Mouse (Mus musculus) neural tube, embryonic 15.5 days (tissue): ENCODE measurements at regions not wholly inside any gene's neighbourhood (a gene's known extent, or its start where the extent isn't known, plus 50 kb on each side); places are given as distances from the start of the nearest gene placed in this dataset.

Experiments
- ATAC-seq: fragments of 200-750 bp; cut with Nextera tagmentation; 2 replicates; pipeline ENCODE4 v1.8.0; 2017; ENCODE audit warnings: mild to moderate bottlenecking, moderate TSS enrichment, moderate library complexity; ENCODE audit not compliant: low FRiP score
- H3K27ac ChIP-seq: fragments of 300-500 bp; sonication (generic); replicated peaks from 2 replicates; pipeline ENCODE4 v1.5.1; 2015; ENCODE audit warnings: mild to moderate bottlenecking, inconsistent platforms
- H3K27me3 ChIP-seq: fragments of 300-500 bp; sonication (generic); replicated peaks from 2 replicates; pipeline ENCODE4 v1.6.1; 2015; ENCODE audit warnings: inconsistent platforms
- H3K36me3 ChIP-seq: fragments of 300-500 bp; sonication (generic); 2 replicates; pipeline ENCODE4 v1.6.1; 2015; ENCODE audit warnings: inconsistent platforms
- H3K4me1 ChIP-seq: fragments of 300-500 bp; sonication (generic); 2 replicates; pipeline ENCODE4 v1.6.1; 2015; ENCODE audit warnings: inconsistent platforms
- H3K4me2 ChIP-seq: fragments of 300-500 bp; sonication (generic); 2 replicates; pipeline ENCODE4 v1.6.1; 2015; ENCODE audit warnings: inconsistent platforms, mild to moderate bottlenecking, moderate library complexity
- H3K4me3 ChIP-seq: fragments of 300-500 bp; sonication (generic); replicated peaks from 2 replicates; pipeline ENCODE4 v1.5.1; 2015; ENCODE audit warnings: mild to moderate bottlenecking, inconsistent platforms
- H3K9ac ChIP-seq: fragments of 300-500 bp; sonication (generic); replicated peaks from 2 replicates; pipeline ENCODE4 v1.6.1; 2015; ENCODE audit warnings: mild to moderate bottlenecking, inconsistent platforms
- H3K9me3 ChIP-seq: fragments of 300-500 bp; sonication (generic); replicated peaks from 2 replicates; pipeline ENCODE4 v1.6.1; 2016; ENCODE audit warnings: inconsistent platforms
- WGBS: fragments of 180-500 bp; shearing (Covaris S2); methylation state at CpG from one replicate; pipeline ENCODE4 v1.1.7; 2015; ENCODE audit warnings: mixed read lengths; 5-methylcytosine and 5-hydroxymethylcytosine counted together

DNA sequence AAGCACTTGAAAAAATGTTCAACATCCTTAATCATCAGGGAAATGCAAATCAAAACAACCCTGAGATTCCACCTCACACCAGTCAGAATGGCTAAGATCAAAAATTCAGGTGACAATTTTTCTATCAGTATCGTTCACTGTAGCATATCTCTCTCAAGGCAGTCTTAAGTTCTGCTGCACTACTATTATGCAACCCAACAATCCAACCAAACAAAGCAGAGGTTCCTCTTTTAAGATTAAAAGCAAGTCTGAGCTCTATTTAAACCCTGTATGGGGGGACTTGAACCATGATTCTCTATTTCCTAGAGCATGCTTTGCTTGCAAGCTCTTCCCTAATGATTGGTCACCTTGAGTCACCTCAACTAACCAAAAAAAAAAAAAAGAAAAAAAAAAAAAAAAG, 59.6 kb upstream of the Mef2c start:
- no peak overlapping the region for H3K4me2 ChIP-seq
- H3K36me3 ChIP-seq, result no peaks in the 10 kb centered on the region
- no peaks in the 10 kb centered on the region for H3K27me3 ChIP-seq
- no peak overlapping the region for H3K9ac ChIP-seq
- H3K4me3 ChIP-seq, result no peak overlapping the region
- no peaks in the 10 kb centered on the region for H3K4me1 ChIP-seq
- no peak for ATAC-seq
- no peaks in the 10 kb centered on the region for H3K9me3 ChIP-seq
- H3K27ac ChIP-seq, result no peak overlapping the region
- 90% methylated on average over 1 of the region's 1 CpGs for WGBS

DNA sequence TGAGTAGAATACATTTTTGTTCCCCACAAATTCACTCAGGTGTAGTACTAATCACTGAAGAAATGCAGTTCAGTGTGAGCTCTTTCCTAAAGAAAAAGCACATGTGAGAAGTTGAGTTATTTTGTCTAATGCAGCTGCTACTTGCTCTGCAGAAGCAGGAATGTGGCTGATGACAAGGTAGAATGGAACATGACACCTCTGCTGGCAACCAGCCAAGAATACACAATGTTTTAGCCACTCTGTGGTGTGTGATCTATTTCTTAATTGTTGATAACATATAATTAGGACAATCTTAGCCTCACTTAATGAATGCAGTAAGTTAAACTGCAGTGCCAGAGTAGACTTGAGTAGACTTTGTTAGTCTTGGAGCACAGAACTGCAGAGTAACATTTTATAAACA, 53.0 kb upstream of the Mef2c start:
- no peaks in the 10 kb centered on the region for H3K4me1 ChIP-seq
- H3K27me3 ChIP-seq, result no peaks in the 10 kb centered on the region
- no peaks in the 10 kb centered on the region for H3K36me3 ChIP-seq
- no peak for ATAC-seq
- H3K4me3 ChIP-seq, result no peak overlapping the region
- H3K9me3 ChIP-seq, result no peaks in the 10 kb centered on the region
- no peak overlapping the region for H3K27ac ChIP-seq
- no peak overlapping the region for H3K9ac ChIP-seq
- no peak overlapping the region for H3K4me2 ChIP-seq

DNA sequence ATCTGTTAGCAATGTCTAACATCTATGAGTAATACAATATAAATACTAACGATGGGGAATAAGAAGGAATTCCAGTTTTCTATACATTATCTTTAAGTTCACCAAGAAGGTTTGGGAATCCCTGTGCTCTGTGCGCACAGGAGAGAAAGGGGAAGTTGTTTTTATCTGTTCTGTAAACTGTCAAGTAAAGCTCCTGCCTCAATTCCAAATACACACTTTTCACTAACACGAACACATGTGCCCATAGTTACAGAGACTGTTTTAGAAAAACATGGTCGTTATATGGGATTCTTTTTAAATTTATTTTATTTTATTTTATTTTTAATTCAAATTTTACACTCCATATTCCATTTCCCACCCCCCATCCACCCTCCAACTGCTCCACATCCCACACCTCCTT, 50.8 kb upstream of the Mef2c start:
- 89% methylated on average over 4 of the region's 4 CpGs for WGBS
- Histone ChIP-seq H3K9me3 (no peaks in the 10 kb centered on the region), H3K4me1 (no peaks in the 10 kb centered on the region), H3K4me2 (no peak overlapping the region), H3K4me3 (no peak overlapping the region), H3K9ac (no peak overlapping the region), H3K36me3 (no peaks in the 10 kb centered on the region), H3K27me3 (no peaks in the 10 kb centered on the region), H3K27ac (no peak overlapping the region)
- ATAC-seq, result no peak
